Mouse (Mus musculus) testis, adult 2 months (tissue): Measurements from ENCODE around the gene Srgap2. TPM values are rescaled to one million over a fixed set of nuclear protein-coding genes. Genes with fewer than 3 reads are reported as not detected.
A peak's percentile ranks its signal among the peaks of the same experiment; 100 is the strongest.

ENCODE experiments used
- H3K27ac ChIP-seq: fragments of 200-500 bp; 2 replicates; pipeline ENCODE4 v1.5.1; 2012; ENCODE audit warnings: low read depth, low read length; ENCODE audit not compliant: control insufficient read depth, insufficient read depth
- H3K27me3 ChIP-seq: fragments of 200-500 bp; 2 replicates; pipeline ENCODE4 v1.6.1; 2012; ENCODE audit warnings: mild to moderate bottlenecking, low read length, moderate library complexity; ENCODE audit not compliant: control insufficient read depth, insufficient read depth
- H3K36me3 ChIP-seq: fragments of 200-500 bp; 2 replicates; pipeline ENCODE4 v1.6.1; 2012; ENCODE audit warnings: mild to moderate bottlenecking, low read length; ENCODE audit not compliant: control insufficient read depth, insufficient read depth
- H3K4me1 ChIP-seq: fragments of 200-500 bp; 2 replicates; pipeline ENCODE4 v1.6.1; 2012; ENCODE audit warnings: low read length; ENCODE audit not compliant: control insufficient read depth, insufficient read depth
- H3K4me3 ChIP-seq: fragments of 200-500 bp; 2 replicates; pipeline ENCODE4 v1.5.1; 2012; ENCODE audit warnings: low read depth, mild to moderate bottlenecking, low read length, moderate library complexity, mixed read lengths; ENCODE audit not compliant: control insufficient read depth
- CTCF ChIP-seq: fragments of 200-500 bp; IDR thresholded peaks from 2 replicates; pipeline ENCODE4 v1.5.1; 2012; ENCODE audit warnings: low read depth, mild to moderate bottlenecking, inconsistent platforms, low read length, moderate library complexity; ENCODE audit not compliant: control insufficient read depth, insufficient read depth, insufficient replicate concordance
- POLR2A ChIP-seq: fragments of 200-500 bp; IDR thresholded peaks from 2 replicates; pipeline ENCODE4 v1.6.1; 2012; ENCODE audit warnings: low read depth, mild to moderate bottlenecking, inconsistent platforms, low read length, moderate library complexity; ENCODE audit not compliant: control insufficient read depth
- polyA plus RNA-seq: library from polyadenylated mRNA; depleted of rRNA; stranded (reverse); fragments of >200 nt; gene quantifications from 2 replicates; pipeline ENCODE4 v1.2.3, GENCODE M21; 2012

Srgap2 gene
- polyA plus RNA-seq, 1 experiment, result 12.6 TPM

- Histone ChIP-seq H3K27ac (no peak overlapping the region), H3K36me3 (no peaks in the 10 kb centered on the region), H3K4me3 (peak overlapping the region; percentile 31; the same call in 1 of the 2 replicates), H3K4me1 (peaks cover 5% of the 10 kb centered on the region), H3K27me3 (no peaks in the 10 kb centered on the region)
- TF ChIP-seq POLR2A (no peak), CTCF (no peak)
These were observed 248.3 kb downstream of the Srgap2 start for GRCm38 (mm10) chr1:131278606-131279455.

GRCm38 (mm10) chr1:131276831-131277230 is 250.3 kb downstream of the Srgap2 start:
- Histone ChIP-seq H3K36me3 (no peaks in the 10 kb centered on the region), H3K4me1 (peaks cover 5% of the 10 kb centered on the region), H3K4me3 (no peak overlapping the region), H3K27ac (no peak overlapping the region), H3K27me3 (no peaks in the 10 kb centered on the region)
- TF ChIP-seq POLR2A (no peak), CTCF (no peak)

GRCm38 (mm10) chr1:131275577-131275976 is 251.6 kb downstream of the Srgap2 start:
- no peak for TF ChIP-seq CTCF
- no peak for TF ChIP-seq POLR2A
- H3K27ac ChIP-seq, result no peak overlapping the region
- no peaks in the 10 kb centered on the region for H3K36me3 ChIP-seq
- H3K4me1 ChIP-seq, result peaks cover 5% of the 10 kb centered on the region
- H3K27me3 ChIP-seq, result no peaks in the 10 kb centered on the region
- no peak overlapping the region for H3K4me3 ChIP-seq

- no peak for TF ChIP-seq CTCF
- no peak for TF ChIP-seq POLR2A
- Histone ChIP-seq H3K36me3 (no peaks in the 10 kb centered on the region), H3K4me1 (peaks cover 8% of the 10 kb centered on the region), H3K4me3 (peak overlapping the region; percentile 6; the same call in 1 of the 2 replicates), H3K27ac (no peak overlapping the region), H3K27me3 (no peaks in the 10 kb centered on the region)
These were observed 252.2 kb downstream of the Srgap2 start for GRCm38 (mm10) chr1:131274725-131275539.

- Histone ChIP-seq H3K27ac (no peak overlapping the region), H3K4me1 (peaks cover 10% of the 10 kb centered on the region), H3K36me3 (no peaks in the 10 kb centered on the region), H3K4me3 (peak overlapping the region; percentile 26), H3K27me3 (no peaks in the 10 kb centered on the region)
- TF ChIP-seq POLR2A (no peak), CTCF (peak; percentile 74; the same call in 1 of the 2 replicates)
These were observed 257.2 kb downstream of the Srgap2 start for GRCm38 (mm10) chr1:131269797-131270578.

GRCm38 (mm10) chr1:131268776-131269175 is 258.4 kb downstream of the Srgap2 start:
- no peaks in the 10 kb centered on the region for H3K27me3 ChIP-seq
- H3K36me3 ChIP-seq, result no peaks in the 10 kb centered on the region
- peak overlapping the region; percentile 54 for H3K4me3 ChIP-seq
- TF ChIP-seq POLR2A, result no peak
- no peak for TF ChIP-seq CTCF
- no peak overlapping the region for H3K27ac ChIP-seq
- H3K4me1 ChIP-seq, result peaks cover 10% of the 10 kb centered on the region
